In genomic region chr1:79639107-79639506, GRCm38 (mm10) we compare ENCODE assay signal across 18 mouse cellular contexts. TPM values are rescaled to one million over a fixed set of nuclear protein-coding genes. Genes with fewer than 3 reads are reported as not detected.
DNase-seq lines count a peak whose midpoint lies in the region; ATAC-seq and TF ChIP-seq lines count a peak whose summit lies in the region.
"Had no signal": no experiment of that assay in that cellular context is flagged by ENCODE, and none has a peak within 500 bp of the region (broad histone marks: within the 10 kb centered on the region; RNA-seq: fewer than 3 reads in every experiment).

No protein-coding gene starts in this region.

- no peaks in the 10 kb centered on the region; the same call in 1 of the 2 replicates for H3K4me1 ChIP-seq in heart, adult 2 months (ENCODE audit: control insufficient read depth, insufficient read depth, low read length)
- no peaks in the 10 kb centered on the region; the same call in 1 of the 2 replicates for H3K4me1 ChIP-seq in intestine, embryonic 14.5 days (replicated peaks; ENCODE audit: control insufficient read depth, insufficient read depth, low read length)
- H3K4me1 ChIP-seq in midbrain, embryonic 11.5 days (ENCODE audit: control insufficient read depth, insufficient read depth, low read length), result no peaks in the 10 kb centered on the region
- H3K4me1 ChIP-seq: embryonic facial prominence, embryonic 12.5 days; forebrain, embryonic 12.5 days had no signal

- H3K79me2 ChIP-seq in heart, adult 2 months (replicated peaks; ENCODE audit: control insufficient read depth, insufficient read depth, low read length), result no peaks in the 10 kb centered on the region

- no peak for TF ChIP-seq POLR2A in heart, adult 2 months (IDR thresholded peaks at IDR 0.05; ENCODE audit: insufficient read depth, low read depth, low read length)

- no peaks in the 10 kb centered on the region for H3K27me3 ChIP-seq in heart, adult 2 months (ENCODE audit: control insufficient read depth, insufficient read depth, low read length)
- no peaks in the 10 kb centered on the region for H3K27me3 ChIP-seq in intestine, embryonic 14.5 days (replicated peaks; ENCODE audit: control insufficient read depth, insufficient read depth, low read length)
- no peaks in the 10 kb centered on the region for H3K27me3 ChIP-seq in midbrain, embryonic 11.5 days (ENCODE audit: control insufficient read depth, insufficient read depth, low read length)
- H3K27me3 ChIP-seq: embryonic facial prominence, embryonic 12.5 days; forebrain, embryonic 12.5 days; heart, embryonic 12.5 days; hindbrain, embryonic 15.5 days had no signal

- intact Hi-C loops in heart, adult 2 months (cut with DNase I), result no loop called here

- no peak overlapping the region for H3K9ac ChIP-seq in heart, adult 2 months (ENCODE audit: low read depth, low read length)
- no peak overlapping the region for H3K9ac ChIP-seq in intestine, embryonic 14.5 days (ENCODE audit: low read length)
- H3K9ac ChIP-seq in midbrain, embryonic 11.5 days (ENCODE audit: low read length), result no peak overlapping the region
- H3K9ac ChIP-seq: embryonic facial prominence, embryonic 12.5 days; forebrain, embryonic 12.5 days; heart, embryonic 12.5 days; hindbrain, embryonic 15.5 days had no signal

- no peaks in the 10 kb centered on the region for H3K9me3 ChIP-seq in intestine, embryonic 14.5 days (ENCODE audit: control insufficient read depth, low read length)
- no peaks in the 10 kb centered on the region for H3K9me3 ChIP-seq in midbrain, embryonic 11.5 days (ENCODE audit: control insufficient read depth, low read length)
- H3K9me3 ChIP-seq: embryonic facial prominence, embryonic 12.5 days; forebrain, embryonic 12.5 days; heart, embryonic 12.5 days; hindbrain, embryonic 15.5 days had no signal

- no peak for TF ChIP-seq CTCF in heart, adult 2 months (IDR thresholded peaks at IDR 0.05)

- no peak overlapping the region for H3K4me2 ChIP-seq in intestine, embryonic 14.5 days (ENCODE audit: low read length)
- H3K4me2 ChIP-seq in midbrain, embryonic 11.5 days, result no peak overlapping the region
- H3K4me2 ChIP-seq: embryonic facial prominence, embryonic 12.5 days; forebrain, embryonic 12.5 days; heart, embryonic 12.5 days; hindbrain, embryonic 15.5 days had no signal

- peak; percentile 72 for ATAC-seq in intestine, embryonic 14.5 days (replicated peaks; ENCODE audit: low FRiP score, low TSS enrichment, low read depth)
- ATAC-seq in midbrain, embryonic 11.5 days (ENCODE audit: low FRiP score), result no peak
- ATAC-seq: inflammation-experienced regulatory T-cells, adult 6 months had no signal

- peak; percentile 67 for DNase-seq in heart, adult 11 months
- DNase-seq in heart, adult 2 months, result no peak
- DNase-seq in brain, adult 2 months (ENCODE audit: low read depth, low spot score), result peak; percentile 8
- DNase-seq in intestine, embryonic 14.5 days (ENCODE audit: low spot score), result peak; percentile 55
- DNase-seq in large intestine, adult 2 months (ENCODE audit: low read depth, low spot score), result peak; percentile 61
- no peak for DNase-seq in B cell, adult 2 months
- DNase-seq in right cerebral cortex, postnatal 14 days, result no peak
- no peak for DNase-seq in midbrain, embryonic 11.5 days (ENCODE audit: low spot score, missing footprints)
- DNase-seq: adrenal gland, adult 2 months; adrenal gland, postnatal 36 days; cerebellum, adult 11-12 months; cerebellum, adult 9-10 months had no signal

- H3K4me3 ChIP-seq in heart, adult 2 months, result no peak overlapping the region
- H3K4me3 ChIP-seq in intestine, embryonic 14.5 days (ENCODE audit: low read depth, low read length), result no peak overlapping the region
- no peak overlapping the region for H3K4me3 ChIP-seq in midbrain, embryonic 11.5 days (ENCODE audit: low read depth, low read length)
- H3K4me3 ChIP-seq: embryonic facial prominence, embryonic 12.5 days; forebrain, embryonic 12.5 days; heart, embryonic 12.5 days; hindbrain, embryonic 15.5 days had no signal

- no peak for TF ChIP-seq EP300 in heart, adult 2 months (IDR thresholded peaks at IDR 0.05; ENCODE audit: insufficient read depth, low read depth, low read length)

- H3K27ac ChIP-seq in heart, adult 2 months, result no peak overlapping the region
- H3K27ac ChIP-seq in intestine, embryonic 14.5 days (ENCODE audit: low read depth), result no peak overlapping the region
- H3K27ac ChIP-seq in midbrain, embryonic 11.5 days (ENCODE audit: low read depth, low read length), result no peak overlapping the region
- H3K27ac ChIP-seq: embryonic facial prominence, embryonic 12.5 days; forebrain, embryonic 12.5 days; hindbrain, embryonic 15.5 days had no signal

- no peaks in the 10 kb centered on the region for H3K36me3 ChIP-seq in heart, adult 2 months (ENCODE audit: control insufficient read depth, insufficient read depth, low read length)
- no peaks in the 10 kb centered on the region for H3K36me3 ChIP-seq in intestine, embryonic 14.5 days (ENCODE audit: control insufficient read depth, insufficient read depth, low read length)
- no peaks in the 10 kb centered on the region for H3K36me3 ChIP-seq in midbrain, embryonic 11.5 days (ENCODE audit: control insufficient read depth, insufficient read depth, low read length)
- H3K36me3 ChIP-seq: embryonic facial prominence, embryonic 12.5 days; forebrain, embryonic 12.5 days; heart, embryonic 12.5 days; hindbrain, embryonic 15.5 days had no signal

- 81% methylated on average over 6 of the region's 6 CpGs for WGBS in heart, adult 2 months
- 72% methylated on average over 6 of the region's 6 CpGs for WGBS in intestine, embryonic 14.5 days
- WGBS in large intestine, adult 2 months, result 33% methylated on average over 6 of the region's 6 CpGs
- whole genome bisulfite sequencing in midbrain, embryonic 11.5 days, result 94% methylated on average over 6 of the region's 6 CpGs

RNA-seq across cellular contexts. Expression of gene Ap1s3, which starts 32.7 kb away (rescaled TPM):
- total RNA-seq in heart, adult 2 months (2021), result under 1 TPM; 0.20 to 0.29 TPM
- 0.12 and 2.9 TPM in 2 replicates for polyA plus RNA-seq in heart, adult 2 months (2012; rRNA removed)
- 0.40 and 0.64 TPM in 2 replicates for polyA plus RNA-seq in intestine, embryonic 14.5 days (2014; fragmentation: Nextera tagmentation; extraction: Ambion mirVana)
- polyA plus RNA-seq in large intestine, adult 2 months (2012; rRNA removed), result 13.3 and 27.2 TPM in 2 replicates
- polyA plus RNA-seq in midbrain, embryonic 11.5 days (2014; fragmentation: Nextera tagmentation; extraction: Ambion mirVana), result 0.04 and 0.06 TPM in 2 replicates
- total RNA-seq: gastrocnemius, adult 8-10 months had no signal

Comparison
In these comparisons a context has a peak if more than half of its experiments do, and no peak if none do; other contexts are left out.
1. DNase-seq: peak in heart, adult 11 months (single experiment), brain, adult 2 months (single experiment), intestine, embryonic 14.5 days (single experiment) and large intestine, adult 2 months (single experiment); none in heart, adult 2 months (0 of 2), B cell, adult 2 months (0 of 2), right cerebral cortex, postnatal 14 days (single experiment) and midbrain, embryonic 11.5 days (single experiment).